Mouse (Mus musculus) left cerebral cortex, postnatal 14 days (tissue): ENCODE data around the gene Tep1. TPM values are rescaled to one million over a fixed set of nuclear protein-coding genes. Genes with fewer than 3 reads are reported as not detected.
"Not testable (repeated sequence)": the region's sequence is repeated elsewhere in the genome, so short reads cannot be mapped to it uniquely, and the experiment has no call there.

Experiments used
- DNase-seq, 2 experiments: peaks; one replicate each; pipeline ENCODE4 v3.0.0; 2021 to 2022; ENCODE audit warnings: low spot score in 2 of 2, mixed read lengths in 1 of 2
- intact Hi-C: fragments of 180-260 bp; cut with DNase I; formaldehyde crosslinking; loops from one replicate; pipeline ENCODE4 v1.15.1; 2025
- long read RNA-seq, 2 experiments: library from polyadenylated mRNA; stranded (forward); transcript quantifications; one replicate each; pipeline ENCODE4 v2.0.0; 2021
- total RNA-seq, 2 experiments: library from RNA; stranded (reverse); gene quantifications; 2 replicates each; pipeline ENCODE4 v1.2.3; 2021

Gene Tep1
- 1 to 10 TPM; 2.2 to 2.6 TPM for total RNA-seq
- long read RNA-seq, experiment 1, result 0 reads
- long read RNA-seq, experiment 2, partial matches to known transcripts, result 1 of 1 reads
- long read RNA-seq, experiment 2, other reads (novel, unspliced or antisense), result 0 of 1 reads

DNA sequence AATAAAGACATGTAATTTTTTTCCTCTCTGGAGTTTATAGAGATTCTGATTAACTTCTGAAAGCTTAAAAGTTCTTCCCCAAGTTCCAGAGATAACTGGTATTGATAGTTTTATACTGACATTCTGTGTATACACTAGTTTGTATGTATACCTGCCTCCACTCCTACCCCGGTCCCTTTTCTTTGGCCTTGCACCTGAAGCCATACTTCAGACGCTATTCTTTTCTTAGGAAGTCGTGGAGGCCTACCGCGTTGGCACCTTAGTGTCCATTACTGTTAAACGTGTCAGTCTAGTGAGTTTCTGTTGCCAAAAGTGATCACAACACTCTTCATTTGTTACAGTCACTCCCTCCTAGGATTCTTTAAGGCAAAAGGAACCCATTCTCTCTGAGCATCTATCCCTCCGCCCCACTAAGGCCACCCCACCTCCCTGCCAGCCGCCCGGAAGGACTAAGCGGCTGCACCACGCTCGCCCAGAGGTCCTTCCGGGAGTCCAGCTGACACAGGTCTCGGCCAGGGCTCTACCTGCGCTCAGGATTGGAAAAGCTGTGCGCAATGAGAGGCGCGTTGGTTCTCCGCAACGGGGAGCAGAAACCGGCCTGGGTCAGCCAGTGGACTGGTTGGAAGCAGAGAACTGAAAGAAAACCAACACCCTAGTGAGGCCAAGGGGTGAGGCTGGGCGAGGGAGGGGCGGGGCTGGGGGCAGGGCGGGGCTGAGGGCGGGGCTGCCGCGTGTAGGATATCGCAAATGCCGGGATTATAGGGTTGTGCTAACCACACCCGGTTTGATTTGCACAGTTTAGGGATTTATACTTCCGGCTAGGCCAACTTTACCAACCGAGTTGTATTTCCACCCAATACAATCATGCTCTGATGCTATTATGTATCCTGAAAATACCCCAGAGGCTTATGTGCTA, at the start of gene Tep1:
Gene Tep1, minus strand, starts transcription at position 672 of the 916 bp plus-strand sequence.
- intact Hi-C loops, result no loop called here
- peak; percentile 25 to 49 for DNase-seq

DNA sequence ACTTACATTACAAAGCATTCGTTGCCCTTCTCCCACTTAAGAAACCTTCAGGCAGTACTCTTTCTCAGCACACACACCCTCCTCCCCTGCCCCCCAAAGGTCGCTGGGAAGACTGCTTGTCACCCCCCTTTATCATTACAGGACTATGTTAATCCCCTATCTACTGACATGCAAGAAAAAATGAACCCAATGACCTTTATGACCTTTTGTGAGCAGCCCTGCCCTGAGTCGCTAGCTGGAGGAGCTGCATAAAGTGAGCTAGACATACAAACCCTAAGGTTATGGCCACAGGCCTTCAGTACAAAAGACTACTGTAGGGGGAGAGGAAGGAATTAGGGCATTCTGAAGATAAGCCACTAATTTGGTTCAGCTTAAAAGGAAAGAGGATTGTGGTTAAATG, 41.0 kb upstream of the Tep1 start:
- intact Hi-C loops, result no loop called here
- DNase-seq, result no peak

DNA sequence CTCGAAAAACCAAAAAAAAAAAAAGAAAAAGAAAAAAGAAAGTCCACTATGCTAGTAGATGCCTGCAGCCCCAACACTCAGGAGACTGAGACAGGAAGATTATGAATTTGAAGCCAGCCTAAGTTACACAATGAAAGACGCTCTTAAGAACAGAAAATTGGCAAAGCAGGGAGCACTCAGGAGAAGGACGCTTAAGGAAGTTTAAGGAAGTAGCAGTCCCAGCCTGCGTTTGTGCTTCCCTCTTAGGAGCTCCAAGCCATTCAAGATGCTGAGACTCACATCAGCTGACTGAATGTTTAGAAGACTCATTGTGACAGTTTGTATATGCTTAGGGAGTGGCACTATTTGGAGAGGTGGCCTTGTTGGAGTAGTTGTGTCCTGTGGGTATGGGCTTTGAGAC, 37.8 kb upstream of the Tep1 start:
- intact Hi-C loops, result no loop called here
- DNase-seq, result no peak

DNA sequence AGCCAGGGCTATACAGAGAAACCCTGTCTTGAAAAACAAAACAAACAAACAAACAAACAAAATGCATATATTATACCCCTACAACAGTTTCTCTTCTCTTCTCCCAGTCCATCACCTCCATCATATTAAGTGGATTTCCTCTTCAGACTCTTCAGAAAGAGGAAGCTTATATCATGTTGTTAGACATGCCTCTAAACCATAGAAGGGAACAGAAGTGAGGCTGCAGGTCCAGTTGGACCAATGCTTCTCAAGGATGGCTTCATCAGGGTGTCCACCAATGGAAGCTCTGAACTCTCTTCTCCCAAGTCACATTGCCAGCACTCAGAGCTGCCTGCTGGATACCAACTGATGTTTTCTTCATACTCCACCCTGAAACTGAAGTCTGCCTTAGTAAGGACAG, 35.0 kb upstream of the Tep1 start:
- intact Hi-C loops, DNase-seq: not testable (repeated sequence)

DNA sequence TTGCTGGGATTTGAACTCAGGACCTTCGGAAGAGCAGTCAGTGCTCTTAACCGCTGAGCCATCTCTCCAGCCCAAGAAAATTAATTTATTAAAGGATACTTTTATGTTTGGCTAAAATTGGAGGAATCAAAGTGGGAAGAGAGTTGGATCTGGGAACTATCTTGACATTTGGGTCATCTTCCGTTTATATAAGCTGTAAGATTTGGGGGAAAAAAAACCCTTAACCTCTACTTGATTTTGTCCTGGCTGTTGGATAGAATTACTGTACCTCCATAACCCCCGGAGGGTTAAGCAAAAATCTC, 34.4 kb upstream of the Tep1 start:
- intact Hi-C loops, result no loop called here

DNA sequence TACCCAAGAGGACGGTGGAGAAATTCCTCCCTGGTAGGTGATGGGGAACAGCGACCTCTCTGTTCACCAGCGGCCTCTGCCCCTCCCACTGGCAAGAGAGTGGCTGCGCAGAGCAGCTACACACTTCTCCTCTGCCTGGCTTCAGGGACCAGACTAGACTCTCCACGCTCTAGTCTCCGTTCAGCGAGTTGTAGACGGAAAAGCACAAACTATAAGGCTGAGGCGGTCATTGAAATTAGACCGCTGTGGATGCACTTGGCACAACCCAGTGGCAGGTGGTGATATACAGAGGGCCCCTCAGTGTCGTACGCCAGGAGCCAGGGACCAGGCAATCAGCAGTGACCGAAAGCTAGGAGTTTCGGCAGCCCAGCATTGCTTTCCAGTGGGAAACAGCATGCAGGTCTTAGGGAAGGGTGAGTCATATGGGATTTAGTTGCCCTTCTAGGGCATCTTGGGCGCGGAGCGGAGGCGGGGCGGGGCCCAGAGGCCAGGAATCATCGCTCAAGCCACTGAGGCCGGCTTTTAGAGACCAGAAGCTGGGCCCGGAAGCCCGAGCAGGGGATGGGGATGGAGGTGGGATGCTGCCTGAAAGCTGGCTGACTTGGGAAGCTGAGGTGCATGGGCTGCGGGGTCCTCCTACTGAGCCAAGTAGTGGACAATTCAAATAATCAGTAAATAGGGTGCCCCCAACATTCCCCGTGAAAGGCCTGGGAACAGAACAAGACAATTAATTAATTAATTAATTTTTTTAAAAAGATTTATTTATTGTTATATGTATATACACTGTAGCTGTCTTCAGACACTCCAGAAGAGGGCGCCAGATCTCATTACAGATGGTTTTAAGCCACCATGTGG, 33.8 kb upstream of the Tep1 start:
- intact Hi-C loops, result no loop called here
- no peak for DNase-seq

More for the DNA sequence above, 34.4 kb upstream of the Tep1 start:
- DNase-seq, result no peak

DNA sequence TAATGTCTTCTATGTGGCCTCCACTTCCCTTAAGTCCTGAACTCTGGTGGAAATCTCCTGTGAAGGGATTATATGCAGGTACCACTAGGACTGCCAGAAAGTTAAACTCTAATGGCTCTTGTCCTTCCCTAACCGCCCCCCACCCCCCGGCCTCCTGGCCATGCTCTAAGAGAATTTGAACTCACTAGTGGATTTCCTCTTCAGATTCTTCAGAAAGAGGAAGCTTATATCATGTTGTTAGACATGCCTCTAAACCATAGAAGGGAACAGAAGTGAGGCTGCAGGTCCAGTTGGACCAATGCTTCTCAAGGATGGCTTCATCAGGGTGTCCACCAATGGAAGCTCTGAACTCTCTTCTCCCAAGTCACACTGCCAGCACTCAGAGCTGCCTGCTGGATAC, 27.6 kb upstream of the Tep1 start:
- DNase-seq, intact Hi-C loops: not testable (repeated sequence)

DNA sequence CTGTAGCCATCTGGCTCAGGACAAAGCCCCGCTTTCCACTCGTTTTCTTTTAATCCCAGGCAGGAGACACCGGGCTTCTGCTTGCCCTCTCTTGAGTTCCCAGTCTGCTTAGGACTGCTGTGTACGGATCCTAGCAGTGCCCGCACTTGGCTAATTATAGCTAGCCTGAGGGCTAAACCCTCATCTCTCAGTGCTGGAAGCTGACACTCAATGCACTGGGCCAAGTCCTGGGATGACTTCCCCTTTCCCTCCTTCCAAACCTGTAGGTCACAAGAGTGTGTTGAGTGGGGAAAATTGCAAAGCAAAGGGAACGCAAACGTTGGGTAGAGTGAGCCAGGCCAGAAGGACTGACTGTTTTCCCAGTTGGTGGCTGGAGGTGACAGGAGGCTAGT, 27.0 kb upstream of the Tep1 start, which contains the start of gene Klhl33:
Gene Klhl33, minus strand, starts transcription at position 134 of the 392 bp plus-strand sequence.
- no peak for DNase-seq
- intact Hi-C loops, result no loop called here

DNA sequence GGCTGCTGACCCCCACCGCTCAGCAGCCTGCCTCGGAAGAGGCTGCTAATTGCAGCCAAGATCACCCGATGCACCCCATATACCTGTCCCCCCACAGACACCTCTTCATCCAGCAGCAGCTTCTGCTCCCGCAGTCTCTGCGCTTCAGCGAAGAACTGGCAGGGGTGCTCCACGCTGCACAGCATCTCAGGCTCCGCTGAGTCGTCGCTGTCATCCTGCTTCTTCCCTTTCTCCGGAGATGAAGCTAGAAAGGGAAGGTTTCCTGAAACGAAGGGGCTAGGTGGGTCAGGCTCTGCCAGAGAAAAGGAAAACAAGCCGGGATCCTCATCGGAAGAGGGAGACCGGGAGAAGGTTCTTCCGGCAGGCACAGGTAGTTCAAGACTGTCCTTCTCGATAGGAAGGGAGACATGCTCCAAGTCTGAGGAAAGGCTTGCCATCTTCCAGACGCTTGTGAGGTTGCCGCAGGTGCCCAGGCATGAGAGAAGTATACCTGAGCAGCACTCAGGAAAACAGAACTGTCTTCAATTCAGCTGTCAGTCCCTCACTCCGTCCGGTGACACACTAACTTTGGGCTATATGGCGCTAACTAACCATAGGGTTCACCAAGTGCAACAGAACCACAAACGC, 26.5 kb upstream of the Tep1 start:
- intact Hi-C loops, result no loop called here

DNA sequence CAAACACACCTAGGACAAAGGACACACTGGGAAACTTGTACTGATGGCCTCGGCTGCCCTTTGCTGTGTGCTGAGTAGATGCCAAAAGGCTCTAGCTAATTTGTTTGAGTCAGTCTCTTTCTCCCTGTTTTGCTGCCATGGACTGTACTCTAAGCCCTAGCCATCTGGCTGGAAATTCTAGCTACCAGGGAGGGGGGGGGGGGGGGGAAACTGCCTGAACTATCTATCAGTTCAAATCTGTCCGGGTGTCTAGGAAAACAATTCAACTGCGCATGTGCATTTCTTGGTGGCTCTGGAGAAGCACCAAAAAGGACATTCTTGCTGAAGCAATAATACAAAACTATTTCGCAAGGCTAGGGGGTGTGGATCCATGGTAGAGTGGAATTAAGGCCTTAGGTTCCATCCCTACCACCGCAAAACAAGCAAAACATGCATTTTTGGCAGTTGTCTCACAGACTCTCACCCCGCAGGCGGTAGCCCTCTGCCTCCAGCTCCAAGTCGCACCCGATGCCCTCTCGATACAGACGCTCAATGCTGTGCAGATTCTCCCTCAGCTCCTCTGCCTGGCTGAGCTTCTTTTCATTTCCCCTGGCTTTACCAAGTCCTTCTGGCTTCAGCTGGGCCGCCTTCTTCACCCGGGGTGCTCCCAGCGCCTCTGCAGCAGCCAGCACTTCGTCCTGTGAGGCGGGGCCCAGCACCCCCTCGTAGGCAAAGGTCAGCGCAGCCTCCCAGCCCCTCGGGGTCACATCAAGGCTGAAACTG, 25.8 kb upstream of the Tep1 start:
- intact Hi-C loops, result no loop called here
- DNase-seq, result peak; percentile 15 to 27

More for the DNA sequence above, 26.5 kb upstream of the Tep1 start:
- peak; percentile 15 to 48 for DNase-seq

DNA sequence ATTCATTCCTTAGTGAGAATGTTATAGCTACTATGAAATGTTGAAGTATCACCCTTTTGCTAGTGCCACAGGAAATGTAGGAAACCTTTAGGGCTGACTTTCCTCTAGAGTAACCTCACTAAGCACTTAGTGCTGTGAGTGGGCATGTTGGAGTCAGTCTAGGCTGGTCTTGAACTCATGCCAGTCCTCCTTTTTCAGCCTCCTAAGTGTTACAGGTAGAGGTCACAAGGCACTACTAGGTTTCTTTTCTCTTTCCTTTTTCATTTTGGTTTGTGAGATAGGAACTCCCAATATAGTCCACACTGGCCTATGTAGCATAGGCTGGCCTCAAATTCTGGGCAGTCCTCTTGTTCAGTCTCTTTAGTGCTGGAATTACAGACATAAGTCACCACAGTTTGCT, 25.0 kb upstream of the Tep1 start:
- intact Hi-C loops, result no loop called here
- DNase-seq, result no peak

DNA sequence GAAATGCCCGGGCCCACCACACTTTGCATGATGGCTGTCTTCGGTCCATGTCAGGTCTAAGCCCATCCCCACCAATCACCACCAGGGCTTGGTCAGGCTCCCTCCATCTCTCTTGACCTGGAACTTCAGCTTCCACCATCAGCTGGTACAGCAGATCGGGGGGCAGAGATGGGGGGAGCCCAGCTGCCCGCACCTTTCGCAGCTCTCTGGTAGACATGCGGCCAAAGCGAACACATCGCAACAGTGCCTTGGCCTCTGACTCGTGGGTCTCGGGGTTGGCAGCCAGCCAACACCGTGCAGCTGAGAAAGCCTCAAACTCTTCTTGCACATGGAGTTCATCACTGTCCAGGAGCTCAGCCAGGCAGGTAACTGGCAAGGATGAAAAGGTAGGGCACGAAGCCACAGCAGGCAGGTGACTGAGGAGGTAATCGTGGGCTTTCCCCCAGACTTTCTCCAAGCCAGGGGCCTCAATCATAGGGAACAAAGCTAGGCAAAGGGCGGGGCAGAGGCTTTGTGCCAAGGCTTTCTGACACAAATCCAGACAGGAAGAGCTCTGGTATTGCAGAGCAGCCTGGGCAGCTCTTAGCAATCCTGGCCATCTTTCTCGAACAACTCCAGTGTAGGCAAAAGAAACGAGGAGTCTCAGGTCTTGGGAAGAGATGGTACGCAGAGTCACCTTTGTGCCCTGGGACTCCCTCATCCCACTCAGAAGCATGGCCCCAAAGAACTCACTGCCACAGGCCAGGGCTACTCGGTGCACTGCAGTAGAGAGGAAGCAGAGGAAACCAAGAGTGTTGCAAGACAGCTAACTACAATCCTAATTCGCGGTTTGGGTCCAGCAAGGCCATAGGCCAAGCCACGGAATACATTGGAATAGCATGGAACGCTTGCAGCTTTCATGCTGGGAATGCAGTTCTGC, 22.4 kb upstream of the Tep1 start:
- DNase-seq, result no peak
- intact Hi-C loops, result no loop called here

DNA sequence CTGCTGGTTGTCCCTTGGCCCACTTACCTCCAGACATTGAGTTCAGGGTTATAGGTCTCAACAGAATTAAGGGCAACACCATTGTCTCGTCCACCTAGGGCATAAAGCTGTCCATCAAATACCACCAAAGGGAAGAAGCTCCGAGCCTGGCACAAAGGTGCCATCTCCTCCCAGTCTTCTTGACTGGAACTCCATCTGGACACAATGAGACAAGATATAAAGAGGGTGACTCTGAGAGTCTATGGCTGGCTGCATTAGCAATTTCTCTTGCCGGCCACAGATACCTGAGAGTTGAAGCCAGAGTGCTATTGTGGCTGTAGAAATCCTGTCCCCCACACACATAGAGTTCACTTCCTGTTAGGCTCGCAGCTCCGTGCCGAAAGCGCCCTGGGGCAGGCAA, 21.7 kb upstream of the Tep1 start:
- no peak for DNase-seq
- intact Hi-C loops, result no loop called here

DNA sequence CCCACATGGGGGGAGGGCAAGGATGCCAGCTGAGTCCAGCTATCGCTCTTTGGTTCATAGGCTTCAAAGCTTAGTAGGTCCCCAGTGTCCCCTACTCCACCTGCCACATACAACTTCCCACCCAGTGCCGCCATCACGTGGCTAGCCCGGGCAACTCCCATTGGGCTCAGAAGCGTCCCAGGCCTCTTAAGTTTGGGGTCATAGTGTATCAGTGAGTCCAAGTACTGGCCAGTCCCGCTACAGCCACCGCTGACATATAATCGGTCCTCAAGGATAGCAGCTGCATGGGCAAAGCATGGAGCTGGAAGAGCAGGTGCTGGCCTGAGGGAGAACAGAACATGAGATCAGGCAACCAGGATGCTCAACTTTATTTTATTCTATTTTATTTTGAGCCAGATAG, 21.3 kb upstream of the Tep1 start:
- intact Hi-C loops, result no loop called here
- DNase-seq, result no peak

DNA sequence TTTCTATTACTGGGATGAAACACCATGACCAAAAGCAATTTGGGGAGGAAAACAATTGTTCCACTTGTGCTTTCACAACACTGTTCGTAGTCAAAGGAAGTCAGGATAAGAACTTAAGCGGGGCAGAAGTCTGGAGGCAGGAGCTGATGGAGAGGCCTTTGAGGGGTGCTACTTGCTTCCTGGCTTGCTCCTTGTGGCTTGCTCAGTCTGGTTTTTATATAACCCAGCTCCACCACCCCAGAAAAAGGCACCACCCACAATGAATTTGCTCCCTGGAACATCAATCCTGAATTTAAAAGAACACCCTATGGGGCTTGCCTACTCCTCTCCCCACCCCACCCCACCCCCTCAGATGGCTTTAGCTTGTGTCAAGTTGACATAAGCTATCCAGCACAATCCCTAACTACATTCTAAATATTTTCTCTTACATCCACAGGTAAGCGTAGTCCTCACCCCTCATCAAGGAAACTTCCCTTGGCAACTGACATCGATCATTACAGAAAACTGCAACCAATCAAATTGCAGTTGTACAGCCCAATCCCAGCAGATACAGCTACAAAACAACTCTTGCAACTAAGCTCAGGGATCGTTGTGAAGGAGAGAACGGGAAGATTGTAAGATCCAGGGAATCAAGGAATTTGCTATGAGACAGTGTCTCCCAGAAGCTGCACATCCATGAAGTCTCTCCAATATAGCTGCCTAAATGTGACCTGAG, 6.0 kb upstream of the Tep1 start:
- peak in 1 of 2 experiments; percentile 37 for DNase-seq
- intact Hi-C loops, result no loop called here

DNA sequence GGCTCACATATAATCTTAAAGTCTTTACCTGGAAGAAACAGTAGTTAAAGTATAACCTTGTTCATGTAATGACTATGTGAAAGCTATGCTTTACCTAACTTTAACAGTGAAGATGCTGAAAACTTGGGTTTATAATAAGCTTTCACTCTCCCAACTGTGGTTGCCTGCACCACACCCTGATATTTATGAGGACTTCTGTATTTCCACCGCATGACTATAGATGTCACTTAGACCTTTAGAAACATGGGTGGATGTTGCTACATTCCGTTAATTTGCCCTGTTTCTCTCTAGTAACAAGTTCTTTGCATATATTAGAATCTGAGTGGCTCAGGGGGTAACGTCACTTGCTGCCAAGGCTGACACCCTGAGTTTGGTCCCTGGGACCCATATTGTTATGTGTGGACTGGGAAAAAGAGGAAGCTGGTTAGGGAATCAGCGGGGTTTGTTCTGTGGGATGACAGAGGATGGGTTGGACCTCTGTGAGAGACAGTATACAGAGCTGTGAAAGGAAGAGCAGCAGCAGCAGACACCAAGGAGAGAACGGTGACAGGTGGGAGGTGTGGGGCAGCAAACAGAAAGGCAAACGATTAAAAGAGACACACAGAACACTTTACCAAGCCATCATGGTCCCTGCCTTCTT, 5.4 kb upstream of the Tep1 start:
- intact Hi-C loops, result no loop called here

DNA sequence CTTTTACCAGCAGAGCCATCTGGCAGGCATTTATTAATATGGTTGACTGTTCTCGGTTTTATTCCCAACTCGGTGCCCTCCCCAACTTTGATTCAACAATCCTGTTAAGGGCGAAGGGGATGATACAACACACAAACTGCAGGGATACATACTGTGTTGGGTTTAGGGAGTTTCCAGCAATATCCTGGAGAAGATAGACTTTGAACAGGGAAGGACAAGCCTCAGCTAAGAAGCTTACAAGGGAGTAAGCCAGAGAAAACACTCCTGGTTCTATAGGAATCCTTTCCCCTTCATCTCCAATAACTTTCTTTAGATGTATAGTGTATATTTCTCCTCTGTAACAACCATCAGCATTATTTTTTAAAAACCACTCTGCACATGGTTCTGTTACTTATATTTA, 4.8 kb upstream of the Tep1 start:
- intact Hi-C loops, result no loop called here
- no peak for DNase-seq

More for the DNA sequence above, 5.4 kb upstream of the Tep1 start:
- DNase-seq, result no peak
